Mouse (Mus musculus) liver, postnatal 0 days (tissue): ENCODE results near the gene Cntnap4.

ENCODE experiments used
- CTCF ChIP-seq: sonication (generic); IDR thresholded peaks from 2 replicates; pipeline ENCODE4 v1.5.1; 2016; ENCODE audit warnings: antibody characterized with exemption, low read depth
- EP300 ChIP-seq: IDR thresholded peaks from 2 replicates; pipeline ENCODE4 v1.6.1; 2016; ENCODE audit warnings: antibody characterized with exemption, low read depth, mild to moderate bottlenecking

GRCm38 (mm10) chr8:112716982-112717381 lies 147.1 kb downstream of the Cntnap4 start:
- no peak for TF ChIP-seq CTCF
- TF ChIP-seq EP300 = no peak
